Mouse (Mus musculus): ENCODE results near the gene Appl1.
A peak's percentile ranks its signal among the peaks of the same experiment; 100 is the strongest.
"Not testable (repeated sequence)": the region's sequence is repeated elsewhere in the genome, so short reads cannot be mapped to it uniquely, and the experiment has no call there.

The Appl1 gene

GRCm38 (mm10) chr14:26969164-26969563 lies 1.9 kb downstream of the Appl1 start:
- no peak for DNase-seq (ENCODE audit: low read depth, low spot score)

- DNase-seq (ENCODE audit: low read depth, low spot score) = no peak
Observed at GRCm38 (mm10) chr14:26960518-26960917, 10.5 kb downstream of the Appl1 start.

- not testable (repeated sequence) for DNase-seq (ENCODE audit: low read depth, low spot score)
Observed at GRCm38 (mm10) chr14:26956139-26956538, 14.9 kb downstream of the Appl1 start.

- DNase-seq (ENCODE audit: low read depth, low spot score) = no peak
Observed at GRCm38 (mm10) chr14:26935558-26935957, 35.5 kb downstream of the Appl1 start.

GRCm38 (mm10) chr14:26934891-26935290 lies 36.1 kb downstream of the Appl1 start:
- DNase-seq (ENCODE audit: low read depth, low spot score) = no peak

GRCm38 (mm10) chr14:26923702-26924421 lies 47.2 kb downstream of the Appl1 start:
- no peak for DNase-seq (ENCODE audit: low read depth, low spot score)

GRCm38 (mm10) chr14:26919310-26919709 lies 51.7 kb downstream of the Appl1 start:
- no peak for DNase-seq (ENCODE audit: low read depth, low spot score)

GRCm38 (mm10) chr14:26913681-26914268 lies 57.3 kb downstream of the Appl1 start:
- peak; percentile 42 for DNase-seq (ENCODE audit: low read depth, low spot score)

- DNase-seq (ENCODE audit: low read depth, low spot score) = no peak
Observed at GRCm38 (mm10) chr14:26911826-26912225, 59.2 kb downstream of the Appl1 start.

- DNase-seq (ENCODE audit: low read depth, low spot score) = no peak
Observed at GRCm38 (mm10) chr14:26911201-26911600, 59.8 kb downstream of the Appl1 start.

- DNase-seq (ENCODE audit: low read depth, low spot score) = not testable (repeated sequence)
Observed at GRCm38 (mm10) chr14:26910461-26910860, 60.6 kb downstream of the Appl1 start.

- no peak for DNase-seq (ENCODE audit: low read depth, low spot score)
Observed at GRCm38 (mm10) chr14:26907401-26907800, 63.6 kb downstream of the Appl1 start.

- DNase-seq (ENCODE audit: low read depth, low spot score) = peak; percentile 68
Observed at GRCm38 (mm10) chr14:26900893-26901292, 70.1 kb downstream of the Appl1 start.

- DNase-seq (ENCODE audit: low read depth, low spot score) = no peak
Observed at GRCm38 (mm10) chr14:26899490-26899889, 71.5 kb downstream of the Appl1 start.

GRCm38 (mm10) chr14:26894392-26894791 lies 76.6 kb downstream of the Appl1 start, which contains the start of gene Asb14:
Gene Asb14, plus strand, starts transcription at chr14:26894557.
- no peak for DNase-seq (ENCODE audit: low read depth, low spot score)

- DNase-seq (ENCODE audit: low read depth, low spot score) = no peak
Observed at GRCm38 (mm10) chr14:26890777-26891176, 80.3 kb downstream of the Appl1 start.

GRCm38 (mm10) chr14:26887244-26887643 lies 83.8 kb downstream of the Appl1 start:
- DNase-seq (ENCODE audit: low read depth, low spot score) = no peak

GRCm38 (mm10) chr14:26881700-26882099 lies 89.3 kb downstream of the Appl1 start:
- DNase-seq (ENCODE audit: low read depth, low spot score) = no peak

- no peak for DNase-seq (ENCODE audit: low read depth, low spot score)
Observed at GRCm38 (mm10) chr14:26879976-26880375, 91.1 kb downstream of the Appl1 start.

GRCm38 (mm10) chr14:26878756-26879155 lies 92.3 kb downstream of the Appl1 start:
- DNase-seq (ENCODE audit: low read depth, low spot score) = no peak

Data from telencephalon, adult 2 months (tissue).